Mouse (Mus musculus) ES-Bruce4 (cell line): Measurements from ENCODE around the gene Txndc5.

Experiments used
- CTCF ChIP-seq: IDR thresholded peaks from one replicate; pipeline ENCODE4 v1.8.1; 2011; ENCODE audit warnings: low read depth, low read length
- EP300 ChIP-seq: IDR thresholded peaks from 2 replicates; pipeline ENCODE4 v1.6.1; 2011; ENCODE audit warnings: low read depth, low read length; ENCODE audit not compliant: insufficient read depth
- POLR2A ChIP-seq: IDR thresholded peaks from one replicate; pipeline ENCODE4 v1.8.1; 2011; ENCODE audit warnings: low read length; ENCODE audit not compliant: insufficient read depth

DNA sequence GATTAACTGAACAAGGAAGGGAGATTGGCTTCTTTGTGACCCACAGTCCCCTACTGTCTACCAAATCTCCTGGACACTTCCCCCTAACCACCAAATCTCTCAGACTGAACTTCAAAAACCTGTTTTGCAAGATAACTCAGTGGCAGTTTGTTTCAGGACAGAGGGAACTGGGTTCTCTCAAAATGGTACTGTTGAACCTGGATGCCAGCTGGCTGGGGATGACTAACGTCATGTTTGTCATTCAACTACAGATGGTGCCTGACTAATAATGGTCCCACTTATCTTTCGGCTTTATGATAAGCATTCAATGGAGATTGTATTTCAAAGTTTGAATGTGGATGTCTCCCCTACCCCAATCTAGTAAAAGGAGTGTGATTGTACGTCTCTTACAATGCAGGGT is 46.0 kb upstream of the Txndc5 start:
- no peak for TF ChIP-seq EP300
- TF ChIP-seq CTCF: no peak
- TF ChIP-seq POLR2A: no peak
